Mouse (Mus musculus) limb, embryonic 11.5 days (tissue): ENCODE measurements around the gene Supt6. TPM values are rescaled to one million over a fixed set of nuclear protein-coding genes. Genes with fewer than 3 reads are reported as not detected.
"Not testable (repeated sequence)": the region's sequence is repeated elsewhere in the genome, so short reads cannot be mapped to it uniquely, and the experiment has no call there.

Experiments
- ATAC-seq: fragments of 200-750 bp; cut with Nextera tagmentation; 2 replicates; pipeline ENCODE4 v1.8.0; 2017; ENCODE audit warnings: low read depth; ENCODE audit not compliant: insufficient number of reproducible peaks, low FRiP score, low TSS enrichment
- DNase-seq: peaks from one replicate; pipeline ENCODE4 v3.0.0-alpha.2; 2015; ENCODE audit warnings: low spot score
- H3K27ac ChIP-seq: fragments of 300-500 bp; sonication (generic); replicated peaks from 2 replicates; pipeline ENCODE4 v1.5.1; 2014; ENCODE audit warnings: low read depth, mild to moderate bottlenecking, low read length
- H3K27me3 ChIP-seq: fragments of 300-500 bp; sonication (generic); 2 replicates; pipeline ENCODE4 v1.6.1; 2014; ENCODE audit warnings: mild to moderate bottlenecking, low read length, mixed read lengths; ENCODE audit not compliant: control insufficient read depth, insufficient read depth
- H3K36me3 ChIP-seq: fragments of 300-500 bp; sonication (generic); 2 replicates; pipeline ENCODE4 v1.6.1; 2014; ENCODE audit warnings: mild to moderate bottlenecking, low read length, moderate library complexity, mixed read lengths; ENCODE audit not compliant: control insufficient read depth, insufficient read depth
- H3K4me1 ChIP-seq: fragments of 300-500 bp; sonication (generic); 2 replicates; pipeline ENCODE4 v1.6.1; 2014; ENCODE audit warnings: low read length, mixed read lengths; ENCODE audit not compliant: control insufficient read depth, insufficient read depth
- H3K4me2 ChIP-seq: fragments of 300-500 bp; sonication (generic); 2 replicates; pipeline ENCODE4 v1.6.1; 2014; ENCODE audit warnings: low read depth, mild to moderate bottlenecking, moderate library complexity; ENCODE audit not compliant: severe bottlenecking
- H3K4me3 ChIP-seq: fragments of 300-500 bp; sonication (generic); 2 replicates; pipeline ENCODE4 v1.5.1; 2014; ENCODE audit warnings: low read depth, low read length
- H3K9ac ChIP-seq: fragments of 300-500 bp; sonication (generic); 2 replicates; pipeline ENCODE4 v1.6.1; 2014; ENCODE audit warnings: mild to moderate bottlenecking, low read length
- H3K9me3 ChIP-seq: fragments of 300-500 bp; sonication (generic); 2 replicates; pipeline ENCODE4 v1.6.1; 2016; ENCODE audit warnings: low read length; ENCODE audit not compliant: control insufficient read depth
- WGBS: fragments of 180-500 bp; shearing (Covaris S2); extraction: QIAGEN DNeasy Blood & Tissue Kit; methylation state at CpG from one replicate; pipeline ENCODE4 v1.1.7; 2014; 5-methylcytosine and 5-hydroxymethylcytosine counted together
- polyA plus RNA-seq: library from polyadenylated mRNA; unstranded; fragments of >200 nt; fragmentation: Nextera tagmentation; extraction: Ambion mirVana; gene quantifications from 2 replicates; pipeline ENCODE4 v1.2.1, GENCODE M21; 2014

The Supt6 gene
- polyA plus RNA-seq, 1 experiment from 2014 or later, result 30.8 TPM

GRCm38 (mm10) chr11:78193113-78193512, 52.7 kb downstream of the Supt6 start, which contains the start of gene Proca1:
Proca1 (plus strand) TSS chr11:78193392.
- peaks cover 16% of the 10 kb centered on the region for H3K4me1 ChIP-seq
- H3K4me3 ChIP-seq, result no peak within 1 kb of the TSS
- peaks cover 11% of the 10 kb centered on the region; the same call in 1 of the 2 replicates for H3K36me3 ChIP-seq
- DNase-seq (no peak), ATAC-seq (no peak)
- no peak within 1 kb of the TSS for H3K9ac ChIP-seq
- no peak within 1 kb of the TSS for H3K4me2 ChIP-seq
- H3K27me3 ChIP-seq, result no peaks in the 10 kb centered on the region
- 0 out of 2 replicates have a peak within 1 kb of the TSS, but pooled peaks have one; percentile 1 for H3K27ac ChIP-seq
- 100% methylated on average over 1 of the region's 1 CpGs for WGBS
- H3K9me3 ChIP-seq, result no peaks in the 10 kb centered on the region

- no peak for DNase-seq
- peak overlapping the region; percentile 60 for H3K4me2 ChIP-seq
- peak overlapping the region; percentile 100 for H3K27ac ChIP-seq
- peak overlapping the region; percentile 81 for H3K4me3 ChIP-seq
- peaks cover 11% of the 10 kb centered on the region; the same call in 1 of the 2 replicates for H3K36me3 ChIP-seq
- H3K27me3 ChIP-seq, result no peaks in the 10 kb centered on the region
- 55% methylated on average over 6 of the region's 6 CpGs for WGBS
- no peaks in the 10 kb centered on the region for H3K9me3 ChIP-seq
- peak overlapping the region; percentile 93 for H3K9ac ChIP-seq
- no peak for ATAC-seq
- peaks cover 13% of the 10 kb centered on the region for H3K4me1 ChIP-seq
These were observed 55.7 kb downstream of the Supt6 start for GRCm38 (mm10) chr11:78190041-78190440.

- H3K9ac ChIP-seq, result peak overlapping the region; percentile 93
- peak overlapping the region; percentile 100 for H3K27ac ChIP-seq
- H3K4me2 ChIP-seq, result peak overlapping the region; percentile 60
- H3K4me1 ChIP-seq, result peaks cover 8% of the 10 kb centered on the region
- peak; percentile 81 for ATAC-seq
- no peaks in the 10 kb centered on the region for H3K9me3 ChIP-seq
- DNase-seq, result peak; percentile 97
- peak overlapping the region; percentile 81 for H3K4me3 ChIP-seq
- peaks cover 11% of the 10 kb centered on the region; the same call in 1 of the 2 replicates for H3K36me3 ChIP-seq
- under 1% methylated on average over 42 of the region's 42 CpGs for WGBS
- no peaks in the 10 kb centered on the region for H3K27me3 ChIP-seq
These were observed 56.4 kb downstream of the Supt6 start for GRCm38 (mm10) chr11:78189234-78190040.

DNA sequence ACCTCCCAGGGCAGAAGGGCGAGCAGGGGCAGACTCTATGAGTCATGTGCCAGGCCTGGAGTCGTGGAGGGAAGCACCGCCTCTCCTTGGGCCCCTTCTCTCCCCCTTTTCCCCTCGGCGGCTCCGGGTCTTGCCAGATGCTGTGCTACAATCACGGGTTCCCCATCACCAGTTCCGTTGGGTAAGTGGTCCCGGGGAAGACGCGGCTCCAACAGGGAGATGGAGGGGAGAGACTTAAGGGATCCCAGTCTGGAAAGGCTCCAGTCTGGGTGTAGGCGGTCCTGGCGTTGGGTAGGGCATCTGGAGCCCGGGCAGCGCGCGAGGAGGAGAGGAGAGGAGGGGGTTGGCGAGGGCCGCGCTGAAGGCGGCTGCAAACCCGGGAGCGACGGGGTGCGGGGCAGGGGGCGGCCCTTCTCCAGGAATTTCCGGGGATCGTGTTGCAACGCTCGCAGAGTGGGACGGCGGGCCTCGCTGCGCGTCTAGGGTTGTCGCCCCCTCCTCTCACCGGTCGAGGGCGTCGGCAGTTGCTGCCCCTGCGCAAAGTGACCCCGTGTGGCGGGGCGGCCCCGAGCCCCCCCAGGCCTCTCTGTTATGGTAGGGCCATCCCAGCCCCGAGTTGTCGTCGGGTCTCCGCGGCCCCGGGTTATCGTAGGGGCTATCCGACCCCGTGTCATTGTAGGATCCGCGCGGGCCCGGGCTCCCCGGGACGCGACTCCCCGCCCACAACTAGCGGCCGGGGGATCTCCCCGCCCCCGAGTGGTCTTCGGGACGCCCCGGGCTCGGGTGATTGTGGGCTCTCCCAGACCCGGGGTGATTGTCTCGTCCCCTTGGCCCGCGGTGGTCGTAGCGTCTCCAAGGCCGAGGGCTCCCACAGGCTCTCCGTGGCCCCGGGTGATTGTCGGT, 57.2 kb downstream of the Supt6 start, which contains the start of gene Rab34:
Rab34 (plus strand) TSS at position 100 of the 903 bp plus-strand sequence.
- peak within 1 kb of the TSS; percentile 93 for H3K9ac ChIP-seq
- H3K9me3 ChIP-seq, result no peaks in the 10 kb centered on the region
- peaks cover 7% of the 10 kb centered on the region; the same call in 1 of the 2 replicates for H3K4me1 ChIP-seq
- H3K27ac ChIP-seq, result peak within 1 kb of the TSS; percentile 100
- H3K4me3 ChIP-seq, result peak within 1 kb of the TSS; percentile 81
- peaks cover 11% of the 10 kb centered on the region; the same call in 1 of the 2 replicates for H3K36me3 ChIP-seq
- ATAC-seq, result peak; percentile 84
- peak within 1 kb of the TSS; percentile 60 for H3K4me2 ChIP-seq
- WGBS, result 0% methylated on average over 68 of the region's 80 CpGs
- no peaks in the 10 kb centered on the region for H3K27me3 ChIP-seq
- peak; percentile 95 for DNase-seq

GRCm38 (mm10) chr11:78184702-78185101, 61.1 kb downstream of the Supt6 start:
- not testable (repeated sequence) for H3K4me3 ChIP-seq, H3K9ac ChIP-seq, H3K27ac ChIP-seq, DNase-seq, H3K36me3 ChIP-seq, H3K9me3 ChIP-seq, H3K27me3 ChIP-seq, H3K4me2 ChIP-seq, ATAC-seq
- H3K4me1 ChIP-seq, result peaks cover 16% of the 10 kb centered on the region
- 95% methylated on average over 6 of the region's 6 CpGs for WGBS

- ATAC-seq, result no peak
- Histone ChIP-seq H3K27me3 (no peaks in the 10 kb centered on the region), H3K4me3 (no peak overlapping the region; the same call in 1 of the 2 replicates), H3K4me1 (peaks cover 22% of the 10 kb centered on the region), H3K27ac (no peak overlapping the region), H3K4me2 (peak overlapping the region; percentile 11; the same call in 1 of the 2 replicates), H3K9me3 (no peaks in the 10 kb centered on the region), H3K9ac (no peak overlapping the region), H3K36me3 (peaks cover 9% of the 10 kb centered on the region)
- WGBS, result 52% methylated on average over 10 of the region's 10 CpGs
- no peak for DNase-seq
These were observed 61.8 kb downstream of the Supt6 start for GRCm38 (mm10) chr11:78183884-78184514.

DNA sequence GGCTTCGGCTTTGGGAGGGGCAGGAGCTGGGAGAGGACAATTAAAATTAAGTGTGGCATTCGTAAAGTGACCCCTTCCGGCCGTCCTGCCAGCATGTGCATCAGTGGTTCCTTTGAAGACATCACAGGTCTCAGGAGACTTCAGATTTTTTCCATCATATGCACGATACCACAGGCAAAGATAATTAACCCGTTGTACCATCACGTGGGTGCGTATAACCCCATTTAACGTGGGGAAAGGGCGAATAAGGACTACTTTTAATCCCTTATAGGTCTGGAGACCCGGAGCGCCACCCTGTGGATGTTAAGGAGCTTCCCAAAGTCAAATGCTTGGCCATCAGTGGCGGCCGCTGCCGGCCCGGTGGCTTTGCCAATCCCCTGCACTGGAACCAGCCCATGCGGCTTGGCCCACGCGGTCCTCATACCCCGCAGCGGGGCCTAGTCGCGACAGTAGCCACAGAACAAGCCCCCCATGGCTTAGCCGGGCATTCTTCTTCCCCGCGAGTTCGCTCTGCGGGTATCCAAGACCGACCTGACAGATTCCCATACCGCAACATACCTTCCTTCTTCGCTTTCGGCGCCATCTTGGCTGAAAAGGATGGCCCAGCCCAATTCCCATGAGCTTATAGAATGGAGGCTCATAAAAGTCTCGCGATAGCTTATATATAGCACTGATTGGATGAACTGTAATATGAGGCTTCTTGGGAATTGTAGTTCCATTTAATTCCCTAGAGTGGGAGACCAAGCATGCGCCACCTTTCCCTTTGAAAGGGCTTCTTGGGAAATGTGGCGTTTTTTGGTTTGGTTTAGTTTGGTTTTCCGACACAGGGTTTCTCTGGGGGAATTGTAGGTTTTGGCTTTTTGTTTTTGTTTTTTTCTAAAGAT, 62.6 kb downstream of the Supt6 start, which contains the start of gene Rpl23a:
Rpl23a (minus strand) TSS at position 624 of the 884 bp plus-strand sequence.
- peak; percentile 87 for ATAC-seq
- H3K4me1 ChIP-seq, result peaks cover 22% of the 10 kb centered on the region

More for the DNA sequence above, 62.6 kb downstream of the Supt6 start, which contains the start of gene Rpl23a:
- Histone ChIP-seq H3K4me3 (peak within 1 kb of the TSS; percentile 77), H3K9me3 (no peaks in the 10 kb centered on the region), H3K27ac (peak within 1 kb of the TSS; percentile 73; the same call in 1 of the 2 replicates), H3K9ac (peak within 1 kb of the TSS; percentile 92), H3K27me3 (no peaks in the 10 kb centered on the region), H3K36me3 (peaks cover 9% of the 10 kb centered on the region), H3K4me2 (peak within 1 kb of the TSS; percentile 72)
- DNase-seq, result peak; percentile 84
- WGBS, result under 1% methylated on average over 38 of the region's 38 CpGs
